Mouse (Mus musculus): ENCODE results near the gene Cald1.

The Cald1 gene

GRCm38 (mm10) chr6:34797887-34798286 is 199.6 kb downstream of the Cald1 start:
- no peaks in the 10 kb centered on the region for H3K36me3 ChIP-seq (ENCODE audit: insufficient read depth, low read length)
- no peaks in the 10 kb centered on the region for H3K9me3 ChIP-seq (ENCODE audit: low read length)
- H3K27me3 ChIP-seq (ENCODE audit: insufficient read depth, low read length): no peaks in the 10 kb centered on the region
- TF ChIP-seq CTCF (conservative IDR thresholded peaks at IDR 0.05; ENCODE audit: low read length) (no peak), NANOG (IDR thresholded peaks at IDR 0.05; ENCODE audit: borderline replicate concordance, low read length) (no peak), POU5F1 (IDR thresholded peaks at IDR 0.05; ENCODE audit: borderline replicate concordance, low read length) (no peak)
- H3K4me3 ChIP-seq (replicated peaks; ENCODE audit: low read length): no peak overlapping the region
- H3K4me1 ChIP-seq (replicated peaks; ENCODE audit: low read depth, low read length): no peaks in the 10 kb centered on the region

- Histone ChIP-seq H3K4me3 (replicated peaks; ENCODE audit: low read length) (no peak overlapping the region), H3K27me3 (ENCODE audit: insufficient read depth, low read length) (no peaks in the 10 kb centered on the region), H3K36me3 (ENCODE audit: insufficient read depth, low read length) (no peaks in the 10 kb centered on the region), H3K4me1 (replicated peaks; ENCODE audit: low read depth, low read length) (no peaks in the 10 kb centered on the region), H3K9me3 (ENCODE audit: low read length) (no peaks in the 10 kb centered on the region)
- TF ChIP-seq CTCF (conservative IDR thresholded peaks at IDR 0.05; ENCODE audit: low read length) (no peak), NANOG (IDR thresholded peaks at IDR 0.05; ENCODE audit: borderline replicate concordance, low read length) (no peak), POU5F1 (IDR thresholded peaks at IDR 0.05; ENCODE audit: borderline replicate concordance, low read length) (no peak)
These were observed 207.3 kb downstream of the Cald1 start for GRCm38 (mm10) chr6:34805582-34805981.

- Histone ChIP-seq H3K4me3 (replicated peaks; ENCODE audit: low read length) (no peak overlapping the region), H3K9me3 (ENCODE audit: low read length) (no peaks in the 10 kb centered on the region), H3K36me3 (ENCODE audit: insufficient read depth, low read length) (no peaks in the 10 kb centered on the region), H3K27me3 (ENCODE audit: insufficient read depth, low read length) (no peaks in the 10 kb centered on the region), H3K4me1 (replicated peaks; ENCODE audit: low read depth, low read length) (no peaks in the 10 kb centered on the region)
- TF ChIP-seq NANOG (IDR thresholded peaks at IDR 0.05; ENCODE audit: borderline replicate concordance, low read length) (no peak), POU5F1 (IDR thresholded peaks at IDR 0.05; ENCODE audit: borderline replicate concordance, low read length) (no peak), CTCF (conservative IDR thresholded peaks at IDR 0.05; ENCODE audit: low read length) (no peak)
These were observed 212.4 kb downstream of the Cald1 start for GRCm38 (mm10) chr6:34810651-34811050.

GRCm38 (mm10) chr6:34824406-34824805 is 226.1 kb downstream of the Cald1 start:
- Histone ChIP-seq H3K27me3 (ENCODE audit: insufficient read depth, low read length) (no peaks in the 10 kb centered on the region), H3K4me3 (replicated peaks; ENCODE audit: low read length) (no peak overlapping the region)
- no peak for TF ChIP-seq NANOG (IDR thresholded peaks at IDR 0.05; ENCODE audit: borderline replicate concordance, low read length)
- TF ChIP-seq CTCF (conservative IDR thresholded peaks at IDR 0.05; ENCODE audit: low read length): no peak
- TF ChIP-seq POU5F1 (IDR thresholded peaks at IDR 0.05; ENCODE audit: borderline replicate concordance, low read length): no peak

More at GRCm38 (mm10) chr6:34824406-34824805, 226.1 kb downstream of the Cald1 start:
- H3K4me1 ChIP-seq (replicated peaks; ENCODE audit: low read depth, low read length): no peaks in the 10 kb centered on the region
- no peaks in the 10 kb centered on the region for H3K36me3 ChIP-seq (ENCODE audit: insufficient read depth, low read length)
- peaks cover 9% of the 10 kb centered on the region for H3K9me3 ChIP-seq (ENCODE audit: low read length)
